Mouse (Mus musculus): Measurements from ENCODE around the gene Mfsd14b. TPM values are rescaled to one million over a fixed set of nuclear protein-coding genes. Genes with fewer than 3 reads are reported as not detected.

The Mfsd14b gene
- polyA plus RNA-seq, 1 experiment from 2014 or later = 50.2 TPM

DNA sequence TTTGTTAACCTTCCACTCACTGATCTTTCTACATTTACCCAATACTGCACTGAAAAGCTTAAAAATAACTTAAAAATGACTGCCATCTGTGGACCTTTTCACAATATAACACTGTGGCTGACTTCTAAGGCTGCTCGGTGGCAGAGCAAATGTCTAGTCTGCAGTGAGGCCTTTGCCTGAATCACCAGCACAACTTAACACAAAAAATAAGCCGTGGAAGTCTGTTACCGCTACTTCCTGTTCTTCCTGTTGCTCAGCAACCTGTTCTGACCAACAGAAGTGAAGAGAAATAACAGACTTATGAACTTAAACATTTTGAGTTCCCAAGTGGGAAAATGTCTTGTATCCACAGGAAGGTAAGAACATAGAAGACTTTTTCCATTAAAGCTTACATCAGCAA is 11.5 kb downstream of the Mfsd14b start:
- Histone ChIP-seq H3K4me2 (ENCODE audit: low read depth, low read length, severe bottlenecking) (no peak overlapping the region), H3K27ac (ENCODE audit: low read depth, low read length) (no peak overlapping the region), H3K4me3 (ENCODE audit: low read depth, low read length) (no peak overlapping the region), H3K36me3 (ENCODE audit: control insufficient read depth, insufficient read depth, low read length) (no peaks in the 10 kb centered on the region), H3K27me3 (ENCODE audit: control insufficient read depth, insufficient read depth, low read length) (no peaks in the 10 kb centered on the region), H3K9me3 (ENCODE audit: control insufficient read depth, low read length) (peaks cover 14% of the 10 kb centered on the region), H3K9ac (ENCODE audit: low read length) (no peak overlapping the region), H3K4me1 (replicated peaks; ENCODE audit: control insufficient read depth, insufficient read depth, low read length) (no peaks in the 10 kb centered on the region)
- ATAC-seq (replicated peaks; ENCODE audit: low FRiP score) (no peak), DNase-seq (ENCODE audit: low spot score) (no peak)
- 92% methylated on average over 3 of the region's 3 CpGs for WGBS

DNA sequence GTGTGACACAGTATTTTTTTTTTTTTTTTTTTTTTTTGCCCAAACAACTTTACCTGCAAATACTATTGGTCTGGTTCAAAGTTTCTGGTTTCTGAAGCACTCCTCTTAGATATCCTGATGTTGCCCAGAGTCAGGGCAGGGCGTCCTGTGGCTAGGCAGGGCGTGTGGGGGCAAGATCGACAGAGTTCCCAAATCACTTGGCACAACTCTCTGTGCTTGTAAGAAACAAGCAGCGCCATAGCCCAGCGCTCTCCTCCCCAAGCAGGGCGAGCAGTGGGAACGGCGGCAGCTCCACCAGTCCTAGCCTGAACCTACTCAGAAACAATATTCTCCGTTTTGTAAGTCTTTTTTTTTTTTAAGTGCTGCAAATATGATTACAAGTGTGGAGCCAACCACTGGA is 12.1 kb downstream of the Mfsd14b start:
- no peaks in the 10 kb centered on the region for H3K36me3 ChIP-seq (ENCODE audit: control insufficient read depth, insufficient read depth, low read length)
- H3K9me3 ChIP-seq (ENCODE audit: control insufficient read depth, low read length) = peaks cover 11% of the 10 kb centered on the region; the same call in 1 of the 2 replicates
- 95% methylated on average over 9 of the region's 9 CpGs for WGBS
- H3K4me1 ChIP-seq (replicated peaks; ENCODE audit: control insufficient read depth, insufficient read depth, low read length) = no peaks in the 10 kb centered on the region
- no peaks in the 10 kb centered on the region for H3K27me3 ChIP-seq (ENCODE audit: control insufficient read depth, insufficient read depth, low read length)
- no peak overlapping the region for H3K4me2 ChIP-seq (ENCODE audit: low read depth, low read length, severe bottlenecking)
- H3K9ac ChIP-seq (ENCODE audit: low read length) = no peak overlapping the region
- no peak overlapping the region for H3K4me3 ChIP-seq (ENCODE audit: low read depth, low read length)
- no peak overlapping the region for H3K27ac ChIP-seq (ENCODE audit: low read depth, low read length)
- ATAC-seq (replicated peaks; ENCODE audit: low FRiP score) = no peak
- DNase-seq (ENCODE audit: low spot score) = no peak

DNA sequence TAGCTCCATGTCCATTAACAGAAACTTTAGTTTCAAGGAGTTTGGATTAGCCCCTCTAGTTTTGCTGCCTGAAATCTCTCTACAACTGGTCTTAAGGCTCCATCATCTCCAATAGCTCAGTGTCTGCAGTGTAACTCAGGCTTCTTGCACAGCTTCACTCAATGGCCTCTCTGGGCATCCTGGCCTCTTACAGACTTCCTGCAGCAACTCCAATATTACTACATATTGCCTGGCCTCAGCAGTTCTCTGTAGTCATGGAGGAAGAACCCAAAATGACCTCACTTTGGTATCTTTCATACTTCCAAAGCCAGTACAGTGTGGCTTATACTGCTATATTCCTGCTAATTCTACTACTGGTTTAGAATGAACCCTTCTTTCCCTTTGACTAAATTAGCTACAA is 15.8 kb downstream of the Mfsd14b start:
- no peaks in the 10 kb centered on the region for H3K27me3 ChIP-seq (ENCODE audit: control insufficient read depth, insufficient read depth, low read length)
- no peaks in the 10 kb centered on the region; the same call in 1 of the 2 replicates for H3K36me3 ChIP-seq (ENCODE audit: control insufficient read depth, insufficient read depth, low read length)
- DNase-seq (ENCODE audit: low spot score) (no peak), ATAC-seq (replicated peaks; ENCODE audit: low FRiP score) (no peak)
- peaks cover 8% of the 10 kb centered on the region; the same call in 1 of the 2 replicates for H3K9me3 ChIP-seq (ENCODE audit: control insufficient read depth, low read length)
- no peak overlapping the region for H3K4me3 ChIP-seq (ENCODE audit: low read depth, low read length)
- H3K9ac ChIP-seq (ENCODE audit: low read length) = no peak overlapping the region
- no peak overlapping the region for H3K4me2 ChIP-seq (ENCODE audit: low read depth, low read length, severe bottlenecking)
- H3K27ac ChIP-seq (ENCODE audit: low read depth, low read length) = no peak overlapping the region
- H3K4me1 ChIP-seq (replicated peaks; ENCODE audit: control insufficient read depth, insufficient read depth, low read length) = no peaks in the 10 kb centered on the region

DNA sequence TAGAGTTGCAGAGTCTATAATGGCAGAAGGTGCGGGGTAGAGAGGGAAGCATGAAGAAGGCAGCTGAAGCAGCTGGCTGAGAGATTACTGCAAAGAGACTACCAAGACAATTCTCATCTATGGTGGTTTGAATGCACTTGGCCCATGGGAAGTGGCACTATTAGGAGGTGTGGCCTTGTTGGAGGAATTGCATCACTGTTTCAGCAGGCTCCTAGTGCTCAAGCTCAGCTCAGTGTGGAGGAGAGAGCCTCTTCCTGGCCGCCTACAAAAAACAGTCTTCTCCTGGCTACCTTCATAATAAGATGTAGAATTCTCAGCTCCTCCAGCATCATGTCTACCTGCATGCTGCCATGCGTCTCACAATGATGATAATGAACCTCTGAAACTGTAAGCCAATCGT is 16.9 kb downstream of the Mfsd14b start:
- no peak overlapping the region for H3K4me2 ChIP-seq (ENCODE audit: low read depth, low read length, severe bottlenecking)
- H3K27ac ChIP-seq (ENCODE audit: low read depth, low read length) = no peak overlapping the region
- H3K27me3 ChIP-seq (ENCODE audit: control insufficient read depth, insufficient read depth, low read length) = no peaks in the 10 kb centered on the region
- H3K36me3 ChIP-seq (ENCODE audit: control insufficient read depth, insufficient read depth, low read length) = no peaks in the 10 kb centered on the region; the same call in 1 of the 2 replicates
- H3K9ac ChIP-seq (ENCODE audit: low read length) = no peak overlapping the region
- no peak overlapping the region for H3K4me3 ChIP-seq (ENCODE audit: low read depth, low read length)
- WGBS = 92% methylated on average over 4 of the region's 4 CpGs
- H3K4me1 ChIP-seq (replicated peaks; ENCODE audit: control insufficient read depth, insufficient read depth, low read length) = no peaks in the 10 kb centered on the region
- DNase-seq (ENCODE audit: low spot score) = no peak
- peaks cover 4% of the 10 kb centered on the region; the same call in 1 of the 2 replicates for H3K9me3 ChIP-seq (ENCODE audit: control insufficient read depth, low read length)
- no peak for ATAC-seq (replicated peaks; ENCODE audit: low FRiP score)

DNA sequence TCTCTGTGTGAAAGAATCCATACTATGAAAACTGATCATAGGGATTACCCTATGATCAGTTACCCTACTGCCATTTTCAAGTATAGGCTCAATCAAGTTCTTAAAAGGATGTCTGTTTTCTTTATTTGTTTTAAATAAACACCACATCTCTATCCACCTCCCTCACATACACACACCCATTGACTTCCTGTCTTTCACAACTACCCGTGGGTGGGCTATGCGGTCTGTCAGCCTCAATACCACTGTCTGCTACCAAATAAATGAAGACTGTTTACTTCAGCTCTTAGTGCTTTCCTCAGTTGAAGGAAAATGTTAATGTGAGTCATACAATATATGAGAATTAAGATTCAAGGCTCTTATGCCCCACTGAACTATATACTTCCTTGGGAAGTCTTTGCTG is 42.8 kb downstream of the Mfsd14b start:
- 90% methylated on average over 2 of the region's 2 CpGs for WGBS

DNA sequence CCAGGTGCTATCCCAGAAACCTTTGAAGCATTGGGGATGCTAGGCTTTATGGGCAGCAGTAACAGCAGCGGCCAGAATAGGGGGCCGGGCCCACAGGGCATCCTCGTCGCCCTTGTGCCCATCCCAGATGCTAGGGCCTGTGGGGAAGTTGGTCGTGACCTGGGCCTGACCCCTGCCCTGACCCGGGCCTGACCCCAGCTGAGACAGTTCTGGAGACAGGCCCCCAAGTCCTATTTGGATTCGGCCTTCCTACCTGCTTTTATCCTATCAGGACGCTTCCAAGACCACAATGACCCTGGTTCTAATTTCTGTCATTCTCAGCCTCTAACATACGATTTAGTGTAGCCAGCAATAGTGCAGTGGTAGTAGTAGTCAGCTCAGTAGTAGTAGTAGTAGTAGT is 60.1 kb downstream of the Mfsd14b start, which contains the start of gene Prss47:
TSS of gene Prss47 (minus strand) at position 101 of the 400 bp plus-strand sequence.
- Histone ChIP-seq H3K9ac (ENCODE audit: low read length) (no peak within 1 kb of the TSS), H3K27me3 (ENCODE audit: control insufficient read depth, insufficient read depth, low read length) (no peaks in the 10 kb centered on the region), H3K4me2 (ENCODE audit: low read depth, low read length, severe bottlenecking) (no peak within 1 kb of the TSS), H3K36me3 (ENCODE audit: control insufficient read depth, insufficient read depth, low read length) (no peaks in the 10 kb centered on the region), H3K9me3 (ENCODE audit: control insufficient read depth, low read length) (no peaks in the 10 kb centered on the region; the same call in 1 of the 2 replicates), H3K4me3 (ENCODE audit: low read depth, low read length) (no peak within 1 kb of the TSS), H3K4me1 (replicated peaks; ENCODE audit: control insufficient read depth, insufficient read depth, low read length) (no peaks in the 10 kb centered on the region), H3K27ac (ENCODE audit: low read depth, low read length) (no peak within 1 kb of the TSS)
- no peak for DNase-seq (ENCODE audit: low spot score)
- ATAC-seq (replicated peaks; ENCODE audit: low FRiP score) = no peak
- 86% methylated on average over 9 of the region's 9 CpGs for WGBS

More for the DNA sequence above, 42.8 kb downstream of the Mfsd14b start:
- no peaks in the 10 kb centered on the region for H3K9me3 ChIP-seq (ENCODE audit: control insufficient read depth, low read length)
- no peaks in the 10 kb centered on the region for H3K4me1 ChIP-seq (replicated peaks; ENCODE audit: control insufficient read depth, insufficient read depth, low read length)
- H3K27ac ChIP-seq (ENCODE audit: low read depth, low read length) = no peak overlapping the region
- H3K36me3 ChIP-seq (ENCODE audit: control insufficient read depth, insufficient read depth, low read length) = peaks cover 3% of the 10 kb centered on the region
- no peak overlapping the region for H3K4me3 ChIP-seq (ENCODE audit: low read depth, low read length)
- no peak for ATAC-seq (replicated peaks; ENCODE audit: low FRiP score)
- no peak for DNase-seq (ENCODE audit: low spot score)
- H3K4me2 ChIP-seq (ENCODE audit: low read depth, low read length, severe bottlenecking) = no peak overlapping the region
- no peaks in the 10 kb centered on the region for H3K27me3 ChIP-seq (ENCODE audit: control insufficient read depth, insufficient read depth, low read length)
- no peak overlapping the region for H3K9ac ChIP-seq (ENCODE audit: low read length)

DNA sequence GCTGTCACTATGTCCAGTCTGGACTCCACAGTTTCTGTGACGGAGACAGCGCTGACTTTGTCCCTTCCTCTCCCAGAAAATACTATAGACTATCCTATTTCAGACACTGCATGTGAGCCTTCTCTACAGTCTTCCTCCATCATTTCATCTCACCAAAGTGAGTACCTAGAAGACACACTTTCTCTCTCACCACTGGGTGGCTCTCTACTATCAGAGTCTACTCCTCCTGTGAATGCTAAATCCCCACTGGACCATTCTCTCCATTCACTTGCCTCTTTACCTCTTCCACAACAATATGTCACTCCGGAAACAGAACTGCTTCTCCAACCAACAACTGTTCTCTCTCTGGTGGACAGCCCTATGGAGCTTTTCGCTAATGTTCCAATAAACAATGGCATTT is 77.7 kb downstream of the Mfsd14b start:
- H3K4me3 ChIP-seq (ENCODE audit: low read depth, low read length) = no peak overlapping the region
- no peak overlapping the region for H3K4me2 ChIP-seq (ENCODE audit: low read depth, low read length, severe bottlenecking)
- H3K27me3 ChIP-seq (ENCODE audit: control insufficient read depth, insufficient read depth, low read length) = no peaks in the 10 kb centered on the region
- 58% methylated on average over 4 of the region's 4 CpGs for WGBS
- no peaks in the 10 kb centered on the region for H3K4me1 ChIP-seq (replicated peaks; ENCODE audit: control insufficient read depth, insufficient read depth, low read length)
- no peak overlapping the region for H3K27ac ChIP-seq (ENCODE audit: low read depth, low read length)
- H3K9me3 ChIP-seq (ENCODE audit: control insufficient read depth, low read length) = no peaks in the 10 kb centered on the region
- no peak overlapping the region for H3K9ac ChIP-seq (ENCODE audit: low read length)
- no peaks in the 10 kb centered on the region for H3K36me3 ChIP-seq (ENCODE audit: control insufficient read depth, insufficient read depth, low read length)
- no peak for ATAC-seq (replicated peaks; ENCODE audit: low FRiP score)
- DNase-seq (ENCODE audit: low spot score) = no peak

DNA sequence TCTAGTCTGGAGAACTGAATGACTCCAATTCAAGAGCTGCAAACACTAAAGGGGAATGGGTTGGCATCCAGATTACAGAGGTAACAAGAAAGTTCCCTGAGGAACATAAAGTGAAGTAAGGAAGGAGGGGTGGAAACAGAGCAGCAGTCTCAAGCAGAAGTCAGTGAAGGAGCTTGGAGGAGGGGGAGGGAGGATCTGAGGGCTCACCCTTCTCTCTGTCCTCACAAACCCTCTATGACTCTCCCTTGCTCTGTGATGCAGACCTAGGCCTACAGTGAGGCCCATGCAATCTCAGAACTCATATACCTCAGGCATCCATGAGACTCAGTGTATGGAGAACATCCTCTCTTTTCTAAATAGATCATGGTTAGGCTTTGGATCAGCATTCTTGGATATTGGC is 80.0 kb downstream of the Mfsd14b start, which contains the start of gene Spata31d1c:
TSS of gene Spata31d1c (plus strand) at position 301 of the 400 bp plus-strand sequence.
- Histone ChIP-seq H3K9me3 (ENCODE audit: control insufficient read depth, low read length) (no peaks in the 10 kb centered on the region), H3K4me1 (replicated peaks; ENCODE audit: control insufficient read depth, insufficient read depth, low read length) (no peaks in the 10 kb centered on the region), H3K9ac (ENCODE audit: low read length) (no peak within 1 kb of the TSS), H3K27ac (ENCODE audit: low read depth, low read length) (no peak within 1 kb of the TSS), H3K4me3 (ENCODE audit: low read depth, low read length) (no peak within 1 kb of the TSS), H3K4me2 (ENCODE audit: low read depth, low read length, severe bottlenecking) (no peak within 1 kb of the TSS), H3K36me3 (ENCODE audit: control insufficient read depth, insufficient read depth, low read length) (no peaks in the 10 kb centered on the region), H3K27me3 (ENCODE audit: control insufficient read depth, insufficient read depth, low read length) (no peaks in the 10 kb centered on the region)
- ATAC-seq (replicated peaks; ENCODE audit: low FRiP score) (no peak), DNase-seq (ENCODE audit: low spot score) (no peak)
